Mouse (Mus musculus): ENCODE data around the gene Exosc5.

DNA sequence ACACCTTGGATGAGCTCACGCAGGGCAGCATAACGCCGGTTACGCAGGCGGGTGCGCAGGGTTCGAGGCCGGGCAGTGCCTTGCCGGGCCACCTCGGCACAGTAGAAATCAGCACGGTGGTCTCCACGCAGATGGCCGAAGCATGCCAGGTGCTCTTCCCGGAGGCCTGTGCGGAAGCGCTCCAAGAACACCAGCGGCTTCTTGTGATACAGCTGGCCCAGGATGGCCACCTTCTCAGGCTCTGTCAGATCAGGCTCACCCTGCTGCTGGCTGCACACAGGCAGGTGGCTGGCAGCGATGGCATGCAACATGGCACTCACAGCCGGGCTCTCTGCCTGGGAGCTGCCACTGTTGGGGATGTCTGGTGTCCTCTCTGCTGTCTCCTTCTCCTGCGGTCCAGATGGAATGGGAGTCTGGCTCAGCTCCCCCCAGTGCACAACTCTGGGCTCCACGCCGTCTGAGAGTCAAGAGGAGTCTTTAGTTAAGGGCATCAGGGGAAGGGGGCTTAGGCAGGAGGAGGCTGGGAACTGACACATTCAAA lies 56.8 kb downstream of the Exosc5 start:
- no peak for TF ChIP-seq CTCF (IDR thresholded peaks at IDR 0.05 in 2 of 3, conservative IDR thresholded peaks at IDR 0.05 in 1 of 3; ENCODE audit: control insufficient read depth in 1 of 3, insufficient read depth in 1 of 3, low read depth in 2 of 3, low read length in 3 of 3, poor library complexity in 1 of 3, severe bottlenecking in 1 of 3)
- no peak for TF ChIP-seq MYC (IDR thresholded peaks at IDR 0.05; ENCODE audit: low read depth, low read length)
- TF ChIP-seq ELF1 (IDR thresholded peaks at IDR 0.05; ENCODE audit: low read depth, low read length), result no peak
- TF ChIP-seq MAFK (IDR thresholded peaks at IDR 0.05; ENCODE audit: borderline replicate concordance, low read depth, low read length), result no peak
- no peak for TF ChIP-seq POLR2A (IDR thresholded peaks at IDR 0.05; ENCODE audit: control insufficient read depth in 1 of 2, insufficient read depth in 1 of 2, low read depth in 1 of 2, low read length in 2 of 2, poor library complexity in 1 of 2)
- no peak for TF ChIP-seq RCOR1 (IDR thresholded peaks at IDR 0.05; ENCODE audit: low read depth, low read length)
- TF ChIP-seq HCFC1 (IDR thresholded peaks at IDR 0.05; ENCODE audit: low read depth, low read length), result no peak
- no peak for TF ChIP-seq MAX (IDR thresholded peaks at IDR 0.05; ENCODE audit: low read length)
- TF ChIP-seq TAL1 (IDR thresholded peaks at IDR 0.05; ENCODE audit: low read length), result no peak
- TF ChIP-seq MXI1 (IDR thresholded peaks at IDR 0.05; ENCODE audit: low read depth, low read length), result no peak
- no peak for TF ChIP-seq USF2 (IDR thresholded peaks at IDR 0.05; ENCODE audit: borderline replicate concordance in 1 of 2, insufficient read depth in 1 of 2, low read depth in 1 of 2, low read length in 2 of 2)
- TF ChIP-seq GABPA (IDR thresholded peaks at IDR 0.05; ENCODE audit: low read depth, low read length), result no peak
- TF ChIP-seq NRF1 (IDR thresholded peaks at IDR 0.05; ENCODE audit: insufficient read depth, low read depth, low read length, poor library complexity, severe bottlenecking), result no peak
